Mouse (Mus musculus): ENCODE results near the gene Tvp23a. TPM values are rescaled to one million over a fixed set of nuclear protein-coding genes. Genes with fewer than 3 reads are reported as not detected.

Gene Tvp23a
- polyA plus RNA-seq, 1 experiment from 2014 or later: 38.9 TPM

DNA sequence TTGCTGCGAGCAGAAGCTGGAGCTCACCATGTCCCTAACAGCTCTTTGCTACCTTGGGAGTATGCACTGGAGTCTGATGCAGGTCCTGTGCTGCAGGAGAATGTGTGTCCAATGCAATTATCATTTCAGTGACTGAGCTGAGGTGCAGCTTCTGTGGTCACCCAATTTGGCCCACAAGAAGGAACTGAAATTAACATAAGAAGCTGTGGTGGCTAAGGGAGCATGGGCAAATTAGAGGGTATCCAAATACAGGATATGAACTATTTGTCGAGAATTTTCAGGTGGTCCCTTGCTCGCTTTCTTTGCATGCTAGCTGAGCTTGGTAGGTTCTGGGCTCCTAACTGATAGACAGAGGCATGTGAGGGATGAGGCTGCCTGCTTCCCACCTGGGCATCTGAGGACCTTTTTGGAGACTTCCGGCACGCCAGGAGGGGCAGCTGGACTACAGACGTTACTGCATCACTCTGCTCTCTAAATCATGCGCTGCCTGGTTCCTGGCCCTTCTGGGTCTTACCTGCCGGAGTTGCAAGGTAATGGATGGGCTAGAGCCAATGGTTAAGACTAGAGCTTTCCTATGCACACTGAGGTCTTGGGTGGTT, 40.8 kb upstream of the Tvp23a start:
- no peaks in the 10 kb centered on the region for H3K36me3 ChIP-seq (ENCODE audit: control insufficient read depth, insufficient read depth, low read length)
- H3K9me3 ChIP-seq (replicated peaks; ENCODE audit: control insufficient read depth, low read length): no peaks in the 10 kb centered on the region
- no peaks in the 10 kb centered on the region for H3K27me3 ChIP-seq (replicated peaks; ENCODE audit: control insufficient read depth, insufficient read depth, low read length)
- H3K4me3 ChIP-seq (ENCODE audit: low read depth, low read length): no peak overlapping the region
- no peak for DNase-seq (ENCODE audit: low spot score)
- ATAC-seq: no peak
- no peak overlapping the region for H3K9ac ChIP-seq (ENCODE audit: low read length)
- no peak overlapping the region for H3K27ac ChIP-seq (ENCODE audit: low read depth, low read length)
- no peaks in the 10 kb centered on the region for H3K4me1 ChIP-seq (ENCODE audit: control insufficient read depth, insufficient read depth, low read length)
- no peak overlapping the region for H3K4me2 ChIP-seq (ENCODE audit: low read length)
- WGBS: 91% methylated on average over 8 of the region's 8 CpGs

DNA sequence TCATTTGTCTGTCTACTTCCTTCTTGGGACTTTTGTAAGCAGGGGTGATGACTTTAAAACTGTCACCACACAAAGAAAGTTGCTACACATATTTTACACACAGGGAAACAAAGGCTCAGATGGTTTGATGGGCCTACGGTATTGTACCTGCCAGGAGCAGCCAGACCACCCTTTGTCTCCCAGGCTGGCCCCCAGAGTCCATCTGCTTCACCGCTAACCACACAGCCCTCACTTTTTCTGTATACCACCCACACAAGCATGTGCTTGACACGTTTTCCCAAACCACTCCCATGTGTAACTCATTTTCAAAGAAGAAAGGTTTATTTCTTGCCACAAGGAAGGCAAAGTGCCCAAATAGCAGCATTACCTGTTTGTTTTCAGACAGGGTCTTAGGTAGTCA, 39.8 kb upstream of the Tvp23a start:
- no peak overlapping the region for H3K27ac ChIP-seq (ENCODE audit: low read depth, low read length)
- no peak overlapping the region for H3K9ac ChIP-seq (ENCODE audit: low read length)
- H3K27me3 ChIP-seq (replicated peaks; ENCODE audit: control insufficient read depth, insufficient read depth, low read length): no peaks in the 10 kb centered on the region
- H3K9me3 ChIP-seq (replicated peaks; ENCODE audit: control insufficient read depth, low read length): no peaks in the 10 kb centered on the region
- no peaks in the 10 kb centered on the region for H3K36me3 ChIP-seq (ENCODE audit: control insufficient read depth, insufficient read depth, low read length)
- no peak overlapping the region for H3K4me3 ChIP-seq (ENCODE audit: low read depth, low read length)
- H3K4me2 ChIP-seq (ENCODE audit: low read length): no peak overlapping the region
- WGBS: 78% methylated on average over 3 of the region's 3 CpGs
- DNase-seq (ENCODE audit: low spot score): no peak
- no peaks in the 10 kb centered on the region for H3K4me1 ChIP-seq (ENCODE audit: control insufficient read depth, insufficient read depth, low read length)
- ATAC-seq: no peak

DNA sequence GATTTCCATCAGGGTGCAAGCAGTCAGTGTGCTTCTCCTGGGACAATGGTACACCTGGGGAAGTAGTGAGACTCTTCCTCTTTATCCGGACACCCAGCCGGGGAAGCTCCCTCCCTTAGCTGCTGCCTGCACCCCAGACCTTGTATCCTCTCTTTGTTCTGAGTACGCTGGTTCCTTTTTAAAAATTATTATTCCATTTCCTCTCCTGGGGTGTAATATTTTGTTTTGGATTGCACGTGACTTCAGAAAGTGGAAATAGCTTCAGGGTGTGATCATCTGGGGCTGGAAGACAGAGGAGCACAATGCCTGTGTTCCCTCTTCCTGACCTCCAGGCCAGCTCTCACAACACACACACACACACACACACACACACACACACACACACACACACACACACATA, 35.2 kb upstream of the Tvp23a start:
- 66% methylated on average over 4 of the region's 4 CpGs for WGBS
- Histone ChIP-seq H3K27me3 (replicated peaks; ENCODE audit: control insufficient read depth, insufficient read depth, low read length) (no peaks in the 10 kb centered on the region), H3K4me3 (ENCODE audit: low read depth, low read length) (no peak overlapping the region), H3K4me1 (ENCODE audit: control insufficient read depth, insufficient read depth, low read length) (no peaks in the 10 kb centered on the region), H3K9ac (ENCODE audit: low read length) (no peak overlapping the region), H3K27ac (ENCODE audit: low read depth, low read length) (no peak overlapping the region), H3K36me3 (ENCODE audit: control insufficient read depth, insufficient read depth, low read length) (no peaks in the 10 kb centered on the region), H3K4me2 (ENCODE audit: low read length) (no peak overlapping the region), H3K9me3 (replicated peaks; ENCODE audit: control insufficient read depth, low read length) (no peaks in the 10 kb centered on the region)
- no peak for ATAC-seq
- no peak for DNase-seq (ENCODE audit: low spot score)

DNA sequence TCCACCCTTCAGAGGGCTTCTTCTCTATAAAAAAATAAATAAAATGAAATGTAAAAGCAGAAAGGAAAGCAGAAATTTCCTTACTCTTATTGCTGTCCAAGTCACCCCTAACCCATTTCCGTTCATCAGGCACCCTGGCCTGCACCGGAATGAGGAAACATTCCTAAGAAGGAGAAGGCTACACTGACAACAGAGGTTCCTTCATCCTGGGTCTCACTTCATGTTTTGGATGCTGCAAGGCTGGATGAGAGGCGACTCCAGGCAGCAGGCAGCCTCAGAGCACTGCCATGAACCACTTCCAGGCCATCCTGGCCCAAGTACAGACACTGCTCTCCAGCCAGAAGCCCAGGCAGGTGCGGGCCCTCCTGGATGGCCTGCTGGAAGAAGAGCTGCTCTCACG, 32.7 kb upstream of the Tvp23a start, which contains the start of gene Ciita:
Ciita (plus strand) TSS at position 203 of the 400 bp plus-strand sequence.
- DNase-seq (ENCODE audit: low spot score) (no peak), ATAC-seq (no peak)
- WGBS: 79% methylated on average over 5 of the region's 5 CpGs
- Histone ChIP-seq H3K9me3 (replicated peaks; ENCODE audit: control insufficient read depth, low read length) (no peaks in the 10 kb centered on the region), H3K27ac (ENCODE audit: low read depth, low read length) (no peak within 1 kb of the TSS), H3K4me3 (ENCODE audit: low read depth, low read length) (no peak within 1 kb of the TSS), H3K4me2 (ENCODE audit: low read length) (no peak within 1 kb of the TSS), H3K36me3 (ENCODE audit: control insufficient read depth, insufficient read depth, low read length) (no peaks in the 10 kb centered on the region), H3K27me3 (replicated peaks; ENCODE audit: control insufficient read depth, insufficient read depth, low read length) (no peaks in the 10 kb centered on the region), H3K4me1 (ENCODE audit: control insufficient read depth, insufficient read depth, low read length) (no peaks in the 10 kb centered on the region), H3K9ac (ENCODE audit: low read length) (no peak within 1 kb of the TSS)

DNA sequence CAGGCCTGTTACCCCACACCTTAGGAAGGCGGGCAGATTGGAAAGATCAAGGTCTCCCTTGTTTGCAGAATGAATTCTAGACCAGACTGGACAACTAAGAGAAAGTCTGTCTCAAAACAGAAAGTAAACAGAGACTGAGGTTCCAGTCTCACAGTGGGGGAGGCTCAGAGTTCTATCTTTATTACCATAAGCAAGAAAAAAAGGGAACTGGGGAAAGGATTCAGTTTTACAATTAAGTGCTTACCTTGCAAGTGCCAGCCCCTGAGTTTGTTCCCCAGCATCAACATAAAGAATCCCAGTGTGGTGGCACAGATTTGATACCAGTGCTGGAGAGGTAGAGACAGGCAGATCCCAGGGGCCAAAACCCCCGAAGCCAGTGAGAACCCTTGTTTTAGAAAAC, 28.8 kb upstream of the Tvp23a start:
- 66% methylated on average over 2 of the region's 2 CpGs for WGBS
- H3K9ac ChIP-seq (ENCODE audit: low read length): no peak overlapping the region
- ATAC-seq (no peak), DNase-seq (ENCODE audit: low spot score) (no peak)
- H3K4me2 ChIP-seq (ENCODE audit: low read length): no peak overlapping the region
- H3K9me3 ChIP-seq (replicated peaks; ENCODE audit: control insufficient read depth, low read length): no peaks in the 10 kb centered on the region
- H3K27me3 ChIP-seq (replicated peaks; ENCODE audit: control insufficient read depth, insufficient read depth, low read length): no peaks in the 10 kb centered on the region
- no peaks in the 10 kb centered on the region for H3K36me3 ChIP-seq (ENCODE audit: control insufficient read depth, insufficient read depth, low read length)
- no peaks in the 10 kb centered on the region for H3K4me1 ChIP-seq (ENCODE audit: control insufficient read depth, insufficient read depth, low read length)
- no peak overlapping the region for H3K4me3 ChIP-seq (ENCODE audit: low read depth, low read length)
- H3K27ac ChIP-seq (ENCODE audit: low read depth, low read length): no peak overlapping the region

DNA sequence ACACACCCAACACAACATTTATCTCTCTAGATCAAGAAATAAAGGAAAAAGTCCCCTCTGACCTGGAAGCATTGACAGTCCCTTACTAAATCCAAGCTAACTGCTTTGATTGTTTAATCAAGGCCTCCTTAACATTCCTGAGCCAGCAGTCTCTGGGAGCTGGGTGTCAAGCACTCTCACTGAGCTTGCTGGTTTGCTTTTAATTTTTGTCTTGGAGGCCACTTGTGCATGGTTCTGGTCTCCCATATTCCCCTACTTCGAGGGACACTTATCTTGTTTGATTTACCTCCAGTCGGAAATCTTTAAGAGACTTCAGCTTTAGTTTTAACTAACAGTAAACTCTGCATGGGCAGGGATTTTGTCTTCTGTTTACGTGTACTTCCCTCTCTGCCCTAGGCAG, 27.8 kb upstream of the Tvp23a start:
- Histone ChIP-seq H3K27me3 (replicated peaks; ENCODE audit: control insufficient read depth, insufficient read depth, low read length) (no peaks in the 10 kb centered on the region), H3K27ac (ENCODE audit: low read depth, low read length) (no peak overlapping the region), H3K4me1 (ENCODE audit: control insufficient read depth, insufficient read depth, low read length) (no peaks in the 10 kb centered on the region), H3K4me3 (ENCODE audit: low read depth, low read length) (no peak overlapping the region), H3K9me3 (replicated peaks; ENCODE audit: control insufficient read depth, low read length) (no peaks in the 10 kb centered on the region), H3K36me3 (ENCODE audit: control insufficient read depth, insufficient read depth, low read length) (no peaks in the 10 kb centered on the region), H3K9ac (ENCODE audit: low read length) (no peak overlapping the region), H3K4me2 (ENCODE audit: low read length) (no peak overlapping the region)
- ATAC-seq: no peak
- 75% methylated on average over 3 of the region's 3 CpGs for WGBS
- DNase-seq (ENCODE audit: low spot score): no peak

DNA sequence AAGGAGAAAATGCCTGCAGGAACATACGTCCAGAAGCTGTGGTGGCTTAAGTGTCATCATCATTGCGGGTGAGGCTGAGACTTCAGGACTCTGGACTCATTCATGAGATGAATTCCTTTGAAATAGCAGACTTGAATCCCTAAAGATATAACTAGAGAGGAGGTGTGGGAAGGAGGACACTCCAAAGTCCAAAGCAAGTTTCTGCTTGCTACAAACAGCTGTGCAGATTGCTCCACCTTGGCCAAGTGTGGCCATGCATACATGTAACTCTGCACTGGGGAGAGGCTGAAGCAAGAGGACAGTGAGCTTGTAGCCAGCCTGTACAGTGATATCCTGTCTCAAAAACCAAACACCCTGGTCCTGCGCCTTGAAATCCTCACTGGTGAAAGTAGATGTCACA, 24.8 kb upstream of the Tvp23a start:
- Histone ChIP-seq H3K9me3 (replicated peaks; ENCODE audit: control insufficient read depth, low read length) (no peaks in the 10 kb centered on the region), H3K27ac (ENCODE audit: low read depth, low read length) (no peak overlapping the region), H3K27me3 (replicated peaks; ENCODE audit: control insufficient read depth, insufficient read depth, low read length) (no peaks in the 10 kb centered on the region), H3K4me1 (ENCODE audit: control insufficient read depth, insufficient read depth, low read length) (no peaks in the 10 kb centered on the region), H3K4me2 (ENCODE audit: low read length) (no peak overlapping the region), H3K36me3 (ENCODE audit: control insufficient read depth, insufficient read depth, low read length) (no peaks in the 10 kb centered on the region), H3K4me3 (ENCODE audit: low read depth, low read length) (no peak overlapping the region), H3K9ac (ENCODE audit: low read length) (no peak overlapping the region)
- WGBS: 90% methylated on average over 3 of the region's 3 CpGs
- ATAC-seq: no peak
- DNase-seq (ENCODE audit: low spot score): no peak

DNA sequence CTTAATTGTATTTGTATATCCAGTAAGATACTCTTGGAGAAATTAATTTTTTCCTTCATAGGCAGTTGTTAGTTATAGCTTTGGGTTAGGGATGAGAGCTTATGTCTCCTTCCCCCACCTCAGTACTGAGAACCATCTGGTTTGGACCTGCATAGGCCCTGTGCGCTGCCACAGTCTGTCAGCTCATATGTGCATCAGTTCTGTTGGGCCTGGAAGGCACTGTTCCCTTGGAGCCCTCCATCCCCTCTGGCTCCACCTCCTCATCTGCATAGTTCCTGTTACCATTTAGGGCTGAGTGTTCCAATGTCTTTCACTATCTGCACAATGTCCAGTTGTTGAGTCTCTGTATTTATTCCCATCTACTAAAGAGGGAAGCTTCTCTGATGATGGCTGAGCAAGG, 21.0 kb upstream of the Tvp23a start:
- Histone ChIP-seq H3K9ac (ENCODE audit: low read length) (no peak overlapping the region), H3K27me3 (replicated peaks; ENCODE audit: control insufficient read depth, insufficient read depth, low read length) (no peaks in the 10 kb centered on the region), H3K4me3 (ENCODE audit: low read depth, low read length) (no peak overlapping the region), H3K4me1 (ENCODE audit: control insufficient read depth, insufficient read depth, low read length) (no peaks in the 10 kb centered on the region), H3K27ac (ENCODE audit: low read depth, low read length) (no peak overlapping the region), H3K4me2 (ENCODE audit: low read length) (no peak overlapping the region), H3K9me3 (replicated peaks; ENCODE audit: control insufficient read depth, low read length) (no peaks in the 10 kb centered on the region), H3K36me3 (ENCODE audit: control insufficient read depth, insufficient read depth, low read length) (no peaks in the 10 kb centered on the region)
- no peak for ATAC-seq
- DNase-seq (ENCODE audit: low spot score): peak; percentile 11
- WGBS: 64% methylated on average over 1 of the region's 1 CpGs

DNA sequence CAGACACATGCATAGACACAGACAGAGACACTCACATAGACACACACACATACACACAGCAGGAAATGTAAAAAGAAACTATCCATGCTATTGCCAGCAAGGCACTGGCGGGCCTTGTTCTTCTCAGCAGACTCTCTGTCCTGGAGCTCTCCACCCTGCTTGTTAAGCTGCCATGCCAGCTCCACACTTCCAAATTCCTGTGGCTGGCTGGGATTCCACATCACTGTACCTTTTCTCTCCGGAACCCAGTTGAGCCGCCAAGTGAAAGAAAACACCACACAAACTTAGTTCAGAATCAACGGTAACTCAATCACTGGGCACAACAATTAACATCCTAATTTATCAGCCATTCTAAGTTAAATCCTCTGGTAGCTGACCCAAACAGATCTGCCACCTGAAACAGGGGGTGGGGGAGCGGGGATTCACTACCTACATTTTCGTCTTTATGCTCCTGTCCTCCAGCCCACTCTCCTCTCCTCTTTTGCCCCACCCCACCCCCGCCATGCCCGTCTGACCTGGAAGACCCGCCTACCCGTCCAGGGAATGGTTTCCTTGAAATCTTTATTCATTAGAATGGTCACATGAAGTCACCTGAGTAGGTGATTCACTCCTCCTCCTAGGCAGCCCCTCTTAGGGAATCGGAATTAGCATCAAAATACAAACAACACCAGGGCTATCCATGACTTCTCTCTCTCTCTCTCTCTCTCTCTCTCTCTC, 20.4 kb upstream of the Tvp23a start:
- Histone ChIP-seq H3K27me3 (replicated peaks; ENCODE audit: control insufficient read depth, insufficient read depth, low read length) (no peaks in the 10 kb centered on the region), H3K4me3 (ENCODE audit: low read depth, low read length) (no peak overlapping the region), H3K36me3 (ENCODE audit: control insufficient read depth, insufficient read depth, low read length) (no peaks in the 10 kb centered on the region), H3K27ac (ENCODE audit: low read depth, low read length) (no peak overlapping the region), H3K4me2 (ENCODE audit: low read length) (no peak overlapping the region), H3K4me1 (ENCODE audit: control insufficient read depth, insufficient read depth, low read length) (no peaks in the 10 kb centered on the region), H3K9me3 (replicated peaks; ENCODE audit: control insufficient read depth, low read length) (no peaks in the 10 kb centered on the region), H3K9ac (ENCODE audit: low read length) (no peak overlapping the region)
- 35% methylated on average over 11 of the region's 11 CpGs for WGBS
- DNase-seq (ENCODE audit: low spot score) (no peak), ATAC-seq (no peak)

Data from forebrain, embryonic 14.5 days (tissue).